Mouse (Mus musculus): ENCODE results near the gene Gdf3. TPM values are rescaled to one million over a fixed set of nuclear protein-coding genes. Genes with fewer than 3 reads are reported as not detected.

Gdf3 gene
- polyA plus RNA-seq, 1 experiment: 0.06 TPM

GRCm38 (mm10) chr6:122600066-122600646 is 9.7 kb downstream of the Gdf3 start:
- TF ChIP-seq POLR2A (IDR thresholded peaks at IDR 0.05; ENCODE audit: control insufficient read depth, low read depth, low read length) (no peak), CTCF (IDR thresholded peaks at IDR 0.05; ENCODE audit: control insufficient read depth, insufficient read depth, insufficient replicate concordance, low read depth, low read length) (no peak)
- H3K4me1 ChIP-seq (ENCODE audit: control insufficient read depth, insufficient read depth, low read length): peaks cover 6% of the 10 kb centered on the region
- no peak overlapping the region for H3K27ac ChIP-seq (ENCODE audit: control insufficient read depth, insufficient read depth, low read depth, low read length)
- no peaks in the 10 kb centered on the region for H3K36me3 ChIP-seq (ENCODE audit: control insufficient read depth, insufficient read depth, low read length)
- no peak overlapping the region for H3K4me3 ChIP-seq (ENCODE audit: control insufficient read depth, low read depth, low read length)
- no peaks in the 10 kb centered on the region for H3K27me3 ChIP-seq (ENCODE audit: control insufficient read depth, insufficient read depth, low read length)

DNA sequence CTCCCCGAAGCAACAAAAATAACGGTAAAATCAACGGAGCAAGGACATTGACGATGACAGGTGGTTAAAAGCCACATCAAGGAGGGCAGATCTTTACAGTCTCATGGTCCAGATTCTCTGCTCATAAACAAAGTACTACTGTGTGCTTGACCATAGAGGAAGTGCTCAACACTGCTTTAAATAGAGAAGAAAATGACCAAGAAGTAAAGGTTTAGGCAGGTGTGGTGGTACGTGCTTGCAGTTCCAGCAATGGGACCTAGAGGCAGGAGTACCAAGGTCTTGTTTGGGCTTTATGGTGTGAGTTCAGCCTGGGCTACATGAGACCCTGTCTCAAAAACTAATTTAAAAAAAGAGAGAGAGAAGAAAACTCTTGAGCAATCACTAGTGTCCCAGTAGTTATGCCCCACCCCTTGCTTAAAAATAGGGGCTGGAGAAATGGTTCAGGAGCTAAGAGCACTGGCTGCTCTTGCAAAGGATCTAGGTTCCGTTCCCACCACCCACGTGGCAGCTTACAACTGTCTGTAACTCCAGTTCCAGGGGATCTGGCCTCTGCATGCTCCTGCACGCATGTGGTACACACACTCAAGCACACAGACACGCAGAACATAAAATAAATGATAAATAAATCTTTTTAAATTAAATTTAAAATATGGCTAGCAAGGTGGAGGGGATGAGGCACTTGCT is 10.7 kb downstream of the Gdf3 start:
- Histone ChIP-seq H3K4me3 (ENCODE audit: control insufficient read depth, low read depth, low read length) (no peak overlapping the region), H3K36me3 (ENCODE audit: control insufficient read depth, insufficient read depth, low read length) (no peaks in the 10 kb centered on the region), H3K27ac (ENCODE audit: control insufficient read depth, insufficient read depth, low read depth, low read length) (no peak overlapping the region), H3K27me3 (ENCODE audit: control insufficient read depth, insufficient read depth, low read length) (no peaks in the 10 kb centered on the region), H3K4me1 (ENCODE audit: control insufficient read depth, insufficient read depth, low read length) (peaks cover 6% of the 10 kb centered on the region)
- TF ChIP-seq POLR2A (IDR thresholded peaks at IDR 0.05; ENCODE audit: control insufficient read depth, low read depth, low read length) (no peak), CTCF (IDR thresholded peaks at IDR 0.05; ENCODE audit: control insufficient read depth, insufficient read depth, insufficient replicate concordance, low read depth, low read length) (no peak)

- no peak overlapping the region for H3K27ac ChIP-seq (ENCODE audit: control insufficient read depth, insufficient read depth, low read depth, low read length)
- peaks cover 6% of the 10 kb centered on the region for H3K4me1 ChIP-seq (ENCODE audit: control insufficient read depth, insufficient read depth, low read length)
- TF ChIP-seq CTCF (IDR thresholded peaks at IDR 0.05; ENCODE audit: control insufficient read depth, insufficient read depth, insufficient replicate concordance, low read depth, low read length) (no peak), POLR2A (IDR thresholded peaks at IDR 0.05; ENCODE audit: control insufficient read depth, low read depth, low read length) (no peak)
- no peak overlapping the region for H3K4me3 ChIP-seq (ENCODE audit: control insufficient read depth, low read depth, low read length)
- no peaks in the 10 kb centered on the region for H3K36me3 ChIP-seq (ENCODE audit: control insufficient read depth, insufficient read depth, low read length)
- no peaks in the 10 kb centered on the region for H3K27me3 ChIP-seq (ENCODE audit: control insufficient read depth, insufficient read depth, low read length)
Observed at GRCm38 (mm10) chr6:122598436-122598835, 11.5 kb downstream of the Gdf3 start.

DNA sequence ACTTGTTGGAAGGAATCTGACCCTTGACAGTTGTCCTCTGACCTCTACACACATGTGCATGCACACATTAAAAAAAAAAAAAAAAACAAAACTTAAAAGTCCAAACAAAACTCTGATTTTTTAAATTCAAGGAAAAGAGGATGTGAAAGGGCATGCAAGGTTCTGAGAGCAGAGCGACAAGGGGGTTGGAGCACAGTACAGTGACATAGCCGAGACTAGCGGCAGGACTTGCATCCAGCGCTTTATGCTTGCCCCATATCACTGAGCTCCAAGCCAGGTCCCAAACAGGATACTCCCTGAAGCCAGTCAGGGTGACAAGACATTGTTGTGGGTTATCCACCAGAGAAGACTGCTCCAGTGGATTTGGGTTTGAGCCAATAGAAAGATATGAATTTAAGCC is 11.9 kb downstream of the Gdf3 start:
- no peaks in the 10 kb centered on the region for H3K36me3 ChIP-seq (ENCODE audit: control insufficient read depth, insufficient read depth, low read length)
- no peak for TF ChIP-seq POLR2A (IDR thresholded peaks at IDR 0.05; ENCODE audit: control insufficient read depth, low read depth, low read length)
- no peak for TF ChIP-seq CTCF (IDR thresholded peaks at IDR 0.05; ENCODE audit: control insufficient read depth, insufficient read depth, insufficient replicate concordance, low read depth, low read length)
- H3K27ac ChIP-seq (ENCODE audit: control insufficient read depth, insufficient read depth, low read depth, low read length): no peak overlapping the region
- no peaks in the 10 kb centered on the region for H3K27me3 ChIP-seq (ENCODE audit: control insufficient read depth, insufficient read depth, low read length)
- H3K4me1 ChIP-seq (ENCODE audit: control insufficient read depth, insufficient read depth, low read length): peaks cover 6% of the 10 kb centered on the region
- H3K4me3 ChIP-seq (ENCODE audit: control insufficient read depth, low read depth, low read length): no peak overlapping the region

DNA sequence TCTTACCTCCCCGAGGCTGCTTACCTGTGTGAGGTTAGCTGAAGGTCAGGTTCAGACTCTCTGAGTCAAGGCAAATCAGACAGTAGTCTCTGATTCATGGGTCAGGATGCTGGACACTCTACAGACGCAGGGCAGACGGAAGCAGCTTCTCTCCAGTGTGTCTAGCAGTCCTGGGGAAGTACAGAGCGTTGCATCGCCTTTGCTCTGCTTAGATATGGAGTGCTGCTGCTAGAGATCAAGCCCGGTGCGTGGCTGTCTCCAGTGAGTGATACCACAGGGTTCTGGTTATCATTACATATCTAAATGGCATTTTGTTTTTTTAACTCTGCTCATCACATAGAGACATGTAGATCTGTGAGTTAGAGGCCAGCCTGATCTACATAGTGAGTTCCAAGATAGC is 13.3 kb downstream of the Gdf3 start:
- no peaks in the 10 kb centered on the region for H3K4me1 ChIP-seq (ENCODE audit: control insufficient read depth, insufficient read depth, low read length)
- TF ChIP-seq POLR2A (IDR thresholded peaks at IDR 0.05; ENCODE audit: control insufficient read depth, low read depth, low read length) (no peak), CTCF (IDR thresholded peaks at IDR 0.05; ENCODE audit: control insufficient read depth, insufficient read depth, insufficient replicate concordance, low read depth, low read length) (no peak)
- no peaks in the 10 kb centered on the region for H3K27me3 ChIP-seq (ENCODE audit: control insufficient read depth, insufficient read depth, low read length)
- no peak overlapping the region for H3K27ac ChIP-seq (ENCODE audit: control insufficient read depth, insufficient read depth, low read depth, low read length)
- no peak overlapping the region for H3K4me3 ChIP-seq (ENCODE audit: control insufficient read depth, low read depth, low read length)
- H3K36me3 ChIP-seq (ENCODE audit: control insufficient read depth, insufficient read depth, low read length): no peaks in the 10 kb centered on the region

- no peak for TF ChIP-seq POLR2A (IDR thresholded peaks at IDR 0.05; ENCODE audit: control insufficient read depth, low read depth, low read length)
- TF ChIP-seq CTCF (IDR thresholded peaks at IDR 0.05; ENCODE audit: control insufficient read depth, insufficient read depth, insufficient replicate concordance, low read depth, low read length): no peak
- no peaks in the 10 kb centered on the region for H3K36me3 ChIP-seq (ENCODE audit: control insufficient read depth, insufficient read depth, low read length)
- no peaks in the 10 kb centered on the region for H3K27me3 ChIP-seq (ENCODE audit: control insufficient read depth, insufficient read depth, low read length)
- H3K4me1 ChIP-seq (ENCODE audit: control insufficient read depth, insufficient read depth, low read length): no peaks in the 10 kb centered on the region
- no peak overlapping the region for H3K27ac ChIP-seq (ENCODE audit: control insufficient read depth, insufficient read depth, low read depth, low read length)
- no peak overlapping the region for H3K4me3 ChIP-seq (ENCODE audit: control insufficient read depth, low read depth, low read length)
Observed at GRCm38 (mm10) chr6:122595637-122596036, 14.2 kb downstream of the Gdf3 start.

GRCm38 (mm10) chr6:122592905-122593304 is 17.0 kb downstream of the Gdf3 start:
- no peaks in the 10 kb centered on the region for H3K4me1 ChIP-seq (ENCODE audit: control insufficient read depth, insufficient read depth, low read length)
- H3K27me3 ChIP-seq (ENCODE audit: control insufficient read depth, insufficient read depth, low read length): no peaks in the 10 kb centered on the region
- H3K36me3 ChIP-seq (ENCODE audit: control insufficient read depth, insufficient read depth, low read length): no peaks in the 10 kb centered on the region
- H3K4me3 ChIP-seq (ENCODE audit: control insufficient read depth, low read depth, low read length): no peak overlapping the region
- TF ChIP-seq POLR2A (IDR thresholded peaks at IDR 0.05; ENCODE audit: control insufficient read depth, low read depth, low read length) (no peak), CTCF (IDR thresholded peaks at IDR 0.05; ENCODE audit: control insufficient read depth, insufficient read depth, insufficient replicate concordance, low read depth, low read length) (no peak)
- H3K27ac ChIP-seq (ENCODE audit: control insufficient read depth, insufficient read depth, low read depth, low read length): no peak overlapping the region
